Mouse (Mus musculus): ENCODE measurements around the gene Ccdc88b.

GRCm38 (mm10) chr19:6892512-6892911 lies 34.5 kb upstream of the Ccdc88b start:
- TF ChIP-seq TAL1 (IDR thresholded peaks at IDR 0.05; ENCODE audit: low read length) (no peak), GATA1 (IDR thresholded peaks at IDR 0.05; ENCODE audit: low read length) (no peak)
